Mouse (Mus musculus) adrenal gland, adult 10 weeks (tissue): ENCODE results near the gene Vmn2r2. TPM values are rescaled to one million over a fixed set of nuclear protein-coding genes. Genes with fewer than 3 reads are reported as not detected.

Experiments used
- polyA plus RNA-seq: library from polyadenylated mRNA; stranded (reverse); fragments of 350-450 nt; fragmentation: Illumina TruSeq; extraction: RNeasy Lipid Tissue Mini Kit (QIAGEN cat#74804); gene quantifications from one replicate; pipeline ENCODE4 v1.2.3, GENCODE M21; 2014; ENCODE audit warnings: low read depth, low replicate concordance

Gene Vmn2r2
- not detected for polyA plus RNA-seq

GRCm38 (mm10) chr3:64141878-64142508, at the start of gene Vmn2r2:
TSS of gene Vmn2r2 (minus strand) at chr3:64141928.

GRCm38 (mm10) chr3:64081247-64081646, 60.5 kb downstream of the Vmn2r2 start, which contains the start of gene Vmn2r1:
TSS of gene Vmn2r1 (plus strand) at chr3:64081547.

Other genes starting within 250 kb of the Vmn2r2 start
- gene Plch1, start 242.5 kb downstream of the Vmn2r2 start, polyA plus RNA-seq, result not detected
- gene E130311K13Rik, start 212.5 kb downstream of the Vmn2r2 start, polyA plus RNA-seq, result 21.1 TPM
- gene Slc33a1, start 177.2 kb downstream of the Vmn2r2 start, polyA plus RNA-seq, result 109 TPM
- gene Gmps, start 165.8 kb downstream of the Vmn2r2 start, polyA plus RNA-seq, result 61.6 TPM
- gene Vmn2r1, start 60.4 kb downstream of the Vmn2r2 start, polyA plus RNA-seq, result 0.23 TPM
- not detected for gene Vmn2r3, start 147.8 kb upstream of the Vmn2r2 start, polyA plus RNA-seq